Comparison of ENCODE assay signal across 22 mouse cellular contexts in the genomic region with DNA sequence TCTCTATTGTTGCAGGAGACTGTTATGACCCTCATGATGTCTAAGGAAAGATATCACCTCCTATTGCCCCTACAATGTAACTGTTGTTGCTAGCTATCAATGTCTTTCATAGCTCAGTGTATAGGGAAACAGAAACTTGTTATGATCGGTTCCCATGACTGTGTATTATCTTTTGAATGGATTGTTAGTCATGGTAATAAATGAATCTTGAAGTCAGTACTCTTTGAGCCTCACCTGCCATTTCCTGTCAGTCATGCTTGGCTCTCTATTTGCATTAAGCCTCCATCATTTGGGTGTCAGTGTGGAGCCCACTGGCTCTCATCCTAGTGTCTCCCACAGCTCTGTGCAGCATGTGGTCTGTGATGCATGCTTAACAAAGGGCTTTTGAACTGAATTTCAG.
DNase-seq lines count a peak whose midpoint lies in the region; ATAC-seq and TF ChIP-seq lines count a peak whose summit lies in the region.
"Had no signal": no experiment of that assay in that cellular context is flagged by ENCODE, and none has a peak within 500 bp of the region (broad histone marks: within the 10 kb centered on the region; RNA-seq: fewer than 3 reads in every experiment).

No protein-coding gene starts in this region.

- peak overlapping the region; percentile 67; the same call in 1 of the 2 replicates for H3K27ac ChIP-seq in forebrain, embryonic 10.5 days
- no peak overlapping the region for H3K27ac ChIP-seq in forebrain, embryonic 12.5 days
- H3K27ac ChIP-seq in spleen, adult 2 months (ENCODE audit: insufficient read depth, low read length), result peak overlapping the region; percentile 56
- H3K27ac ChIP-seq in embryonic facial prominence, embryonic 14.5 days (replicated peaks; ENCODE audit: low read depth, low read length), result no peak overlapping the region
- H3K27ac ChIP-seq: embryonic facial prominence, embryonic 13.5 days; hindbrain, embryonic 15.5 days; kidney, postnatal 0 days had no signal

- 88% methylated on average over 1 of the region's 1 CpGs for WGBS in forebrain, embryonic 10.5 days
- 81% methylated on average over 1 of the region's 1 CpGs for WGBS in forebrain, embryonic 12.5 days
- WGBS in spleen, adult 2 months, result 51% methylated on average over 1 of the region's 1 CpGs
- WGBS in embryonic facial prominence, embryonic 14.5 days, result 69% methylated on average over 1 of the region's 1 CpGs

- H3K4me3 ChIP-seq in forebrain, embryonic 10.5 days, result no peak overlapping the region
- H3K4me3 ChIP-seq in forebrain, embryonic 12.5 days (replicated peaks), result no peak overlapping the region
- H3K4me3 ChIP-seq in spleen, adult 2 months (ENCODE audit: extremely low read depth, insufficient read depth, insufficient read length), result no peak overlapping the region
- H3K4me3 ChIP-seq in embryonic facial prominence, embryonic 14.5 days (ENCODE audit: low read depth, low read length), result no peak overlapping the region
- H3K4me3 ChIP-seq: embryonic facial prominence, embryonic 13.5 days; hindbrain, embryonic 15.5 days had no signal

- DNase-seq in forebrain, embryonic 10.5 days (ENCODE audit: extremely low spot score, low spot score), result no peak
- no peak for DNase-seq in spleen, adult 2 months (ENCODE audit: low read depth in 1 of 2, low spot score in 2 of 2)
- DNase-seq in spleen, postnatal 4 days (ENCODE audit: low spot score in 2 of 2), result no peak
- peak; percentile 55 for DNase-seq in embryonic facial prominence, embryonic 14.5 days (ENCODE audit: low spot score)
- DNase-seq in kidney, postnatal 14 days, result no peak
- DNase-seq in right cerebral cortex, postnatal 25 days, result no peak
- DNase-seq: adrenal gland, adult 2 months; cerebellum, adult 11-12 months; cerebellum, postnatal 10 days; gastrocnemius, postnatal 36 days; heart, postnatal 4 days; kidney, adult 2 months; lung, postnatal 4 days; retina, postnatal 1 day; thymus, postnatal 25 days had no signal

- no peak for TF ChIP-seq CTCF in spleen, adult 2 months (IDR thresholded peaks at IDR 0.05; ENCODE audit: extremely low read depth, insufficient read depth, insufficient read length, insufficient replicate concordance)

- no peak for ATAC-seq in forebrain, embryonic 12.5 days (ENCODE audit: low FRiP score)
- 0 out of 2 replicates have a peak, but pooled peaks have one; percentile 44 for ATAC-seq in embryonic facial prominence, embryonic 14.5 days (ENCODE audit: low read depth)
- ATAC-seq in neutrophil, adult 5-6 weeks (ENCODE audit: extremely low read depth, insufficient number of reproducible peaks, low FRiP score, poor library complexity, severe bottlenecking), result peak; percentile 38
- ATAC-seq: forebrain, embryonic 16.5 days; Patski had no signal

- H3K4me2 ChIP-seq in forebrain, embryonic 12.5 days, result no peak overlapping the region
- H3K4me2 ChIP-seq in embryonic facial prominence, embryonic 14.5 days (ENCODE audit: low read depth, low read length), result no peak overlapping the region
- H3K4me2 ChIP-seq: embryonic facial prominence, embryonic 13.5 days; hindbrain, embryonic 15.5 days had no signal

- no peak overlapping the region for H3K9ac ChIP-seq in forebrain, embryonic 12.5 days
- no peak overlapping the region for H3K9ac ChIP-seq in embryonic facial prominence, embryonic 14.5 days (ENCODE audit: low read depth, low read length)
- H3K9ac ChIP-seq: embryonic facial prominence, embryonic 13.5 days; hindbrain, embryonic 15.5 days had no signal

- 0 out of 2 replicates have a peak, but pooled peaks cover 4% of the 10 kb centered on the region for H3K27me3 ChIP-seq in forebrain, embryonic 10.5 days (ENCODE audit: poor library complexity, severe bottlenecking)
- no peaks in the 10 kb centered on the region for H3K27me3 ChIP-seq in forebrain, embryonic 12.5 days
- H3K27me3 ChIP-seq in spleen, adult 2 months (ENCODE audit: control insufficient read depth, insufficient read depth, low read length), result no peaks in the 10 kb centered on the region
- no peaks in the 10 kb centered on the region; the same call in 1 of the 2 replicates for H3K27me3 ChIP-seq in embryonic facial prominence, embryonic 14.5 days (replicated peaks; ENCODE audit: control insufficient read depth, insufficient read depth, low read length)
- H3K27me3 ChIP-seq: embryonic facial prominence, embryonic 13.5 days; hindbrain, embryonic 15.5 days; Patski had no signal

- H3K9me3 ChIP-seq in forebrain, embryonic 10.5 days, result no peaks in the 10 kb centered on the region
- H3K9me3 ChIP-seq in forebrain, embryonic 12.5 days, result no peaks in the 10 kb centered on the region
- H3K9me3 ChIP-seq in embryonic facial prominence, embryonic 14.5 days (ENCODE audit: control insufficient read depth, low read length), result no peaks in the 10 kb centered on the region
- H3K9me3 ChIP-seq: embryonic facial prominence, embryonic 13.5 days; hindbrain, embryonic 15.5 days had no signal

- no peak; the same call in 1 of the 2 replicates for TF ChIP-seq POLR2A in spleen, adult 2 months (IDR thresholded peaks at IDR 0.05; ENCODE audit: low read depth, low read length)

- peaks cover 45% of the 10 kb centered on the region for H3K4me1 ChIP-seq in forebrain, embryonic 10.5 days
- peaks cover 34% of the 10 kb centered on the region for H3K4me1 ChIP-seq in forebrain, embryonic 12.5 days
- H3K4me1 ChIP-seq in spleen, adult 2 months (ENCODE audit: control insufficient read depth, insufficient read depth, insufficient read length), result peaks cover 35% of the 10 kb centered on the region
- H3K4me1 ChIP-seq in embryonic facial prominence, embryonic 14.5 days (ENCODE audit: control insufficient read depth, insufficient read depth, low read length), result peaks cover 23% of the 10 kb centered on the region

- no peaks in the 10 kb centered on the region for H3K36me3 ChIP-seq in forebrain, embryonic 10.5 days (replicated peaks)
- H3K36me3 ChIP-seq in forebrain, embryonic 12.5 days (replicated peaks), result no peaks in the 10 kb centered on the region
- H3K36me3 ChIP-seq in spleen, adult 2 months (ENCODE audit: control insufficient read depth, insufficient read depth, low read length), result no peaks in the 10 kb centered on the region
- no peaks in the 10 kb centered on the region for H3K36me3 ChIP-seq in embryonic facial prominence, embryonic 14.5 days (ENCODE audit: control insufficient read depth, insufficient read depth, low read length)
- H3K36me3 ChIP-seq: embryonic facial prominence, embryonic 13.5 days; hindbrain, embryonic 15.5 days had no signal

Comparison
In these comparisons a context has a peak if more than half of its experiments do, and no peak if none do; other contexts are left out.
1. H3K27ac ChIP-seq: peak in forebrain, embryonic 10.5 days (single experiment) and spleen, adult 2 months (single experiment); none in forebrain, embryonic 12.5 days (single experiment) and embryonic facial prominence, embryonic 14.5 days (single experiment).